Mouse (Mus musculus) monocyte, adult 2 months (primary cell): ENCODE measurements around the gene Gm525.
"Not testable (repeated sequence)": the region's sequence is repeated elsewhere in the genome, so short reads cannot be mapped to it uniquely, and the experiment has no call there.

Experiments
- DNase-seq, 2 experiments: peaks; one replicate each; pipeline ENCODE4 v3.0.0; 2022; ENCODE audit warnings: low spot score in 2 of 2, low read depth in 1 of 2

Gm525 gene

DNA sequence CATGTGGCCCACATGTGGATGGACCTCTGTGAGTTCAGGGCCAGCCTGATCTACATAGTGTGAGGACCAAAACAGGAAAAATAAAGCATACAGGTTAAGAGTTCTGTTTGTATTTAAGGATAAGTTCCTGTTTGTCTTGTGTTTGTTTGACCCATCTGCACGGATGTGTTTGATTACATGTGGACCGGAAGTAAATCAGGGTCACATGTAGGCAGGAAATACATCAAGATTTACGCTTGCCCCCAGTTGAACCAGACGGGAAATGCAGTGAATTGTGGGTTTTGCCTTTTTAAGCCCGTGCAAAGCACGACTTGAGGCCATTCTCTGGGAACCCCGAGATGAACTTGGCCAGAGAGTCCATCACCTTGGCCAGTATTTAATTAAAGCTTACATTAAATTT is 12.3 kb upstream of the Gm525 start:
- no peak for DNase-seq

DNA sequence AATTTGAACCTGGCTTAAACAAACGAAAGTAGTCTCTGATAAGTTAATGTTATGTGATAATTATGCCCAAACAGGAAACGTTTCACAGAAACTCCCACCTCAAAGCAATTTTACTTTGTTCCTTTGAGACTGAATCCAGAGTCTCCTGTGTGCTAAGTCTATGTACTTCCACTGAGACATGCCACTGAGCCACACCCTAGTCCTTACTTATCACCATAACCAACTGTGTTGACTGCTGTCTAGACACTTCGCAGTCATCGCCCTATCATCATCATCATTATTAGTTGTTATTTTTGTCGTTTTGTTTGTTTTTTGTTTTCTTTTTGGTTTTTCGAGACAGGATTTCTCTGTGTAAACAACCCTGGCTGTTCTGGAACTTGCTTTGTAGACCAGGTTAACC is 9.3 kb upstream of the Gm525 start:
- DNase-seq = no peak

DNA sequence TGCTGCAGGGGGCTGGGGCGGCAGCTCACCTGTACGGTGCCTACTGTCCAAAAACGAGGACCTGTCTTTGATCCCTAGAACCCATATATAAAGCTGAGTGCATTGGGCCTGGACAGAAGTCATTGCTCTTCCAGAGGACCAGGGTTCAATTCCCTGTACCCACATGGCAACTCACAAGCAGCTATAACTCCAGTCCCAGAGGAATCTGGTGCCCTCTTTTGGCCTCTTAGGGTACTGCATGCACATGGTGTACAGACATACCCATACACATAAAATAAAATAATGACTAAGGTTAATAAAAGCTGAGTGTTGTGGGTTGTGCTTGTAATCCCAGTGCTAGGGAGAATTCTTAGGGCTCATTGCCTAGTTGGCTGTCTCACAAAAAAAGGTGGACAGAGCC is 8.3 kb upstream of the Gm525 start:
- DNase-seq = peak in 1 of 2 experiments; percentile 26

DNA sequence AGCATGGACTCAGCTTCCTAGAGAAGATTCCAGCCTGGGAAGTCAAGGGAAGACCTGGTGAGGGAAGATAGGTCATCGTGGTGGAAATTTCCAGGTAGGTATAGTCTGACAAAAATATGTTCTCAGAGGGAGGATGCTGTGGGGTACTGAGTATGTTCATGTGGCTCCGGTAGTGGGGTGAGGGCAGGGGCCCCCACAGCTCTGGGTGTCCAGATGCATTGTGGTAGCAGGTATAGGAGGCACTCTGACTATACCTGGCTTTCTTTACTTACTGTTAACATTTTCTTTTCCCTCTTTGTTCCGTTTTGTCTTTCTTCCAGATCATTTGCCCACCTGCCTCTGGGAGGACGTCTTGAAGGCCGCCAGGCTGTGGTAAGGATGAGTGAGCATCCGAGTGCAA is 7.5 kb upstream of the Gm525 start:
- DNase-seq = no peak

DNA sequence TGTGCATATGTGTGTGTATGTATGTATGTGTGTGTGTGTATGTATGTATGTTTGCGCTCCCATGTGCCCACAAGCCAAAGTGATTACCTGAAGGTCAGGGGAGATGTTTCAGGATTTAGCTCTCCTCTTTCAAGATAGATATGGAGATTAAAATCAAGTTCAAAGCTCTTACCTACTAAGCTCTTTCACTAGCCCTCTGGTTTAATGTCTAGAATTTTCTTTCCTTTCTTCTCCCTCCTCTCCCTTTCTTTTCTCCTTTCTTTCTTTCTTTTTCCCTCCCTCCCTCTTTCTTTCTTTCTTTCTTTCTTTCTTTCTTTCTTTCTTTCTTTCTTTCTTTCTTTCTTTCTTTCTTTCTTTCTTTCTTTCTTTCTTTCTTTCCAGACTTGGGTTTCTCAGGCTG is 6.9 kb upstream of the Gm525 start, which contains the start of gene Dgke:
Gene Dgke, minus strand, starts transcription at position 101 of the 400 bp plus-strand sequence.
- DNase-seq = no peak

DNA sequence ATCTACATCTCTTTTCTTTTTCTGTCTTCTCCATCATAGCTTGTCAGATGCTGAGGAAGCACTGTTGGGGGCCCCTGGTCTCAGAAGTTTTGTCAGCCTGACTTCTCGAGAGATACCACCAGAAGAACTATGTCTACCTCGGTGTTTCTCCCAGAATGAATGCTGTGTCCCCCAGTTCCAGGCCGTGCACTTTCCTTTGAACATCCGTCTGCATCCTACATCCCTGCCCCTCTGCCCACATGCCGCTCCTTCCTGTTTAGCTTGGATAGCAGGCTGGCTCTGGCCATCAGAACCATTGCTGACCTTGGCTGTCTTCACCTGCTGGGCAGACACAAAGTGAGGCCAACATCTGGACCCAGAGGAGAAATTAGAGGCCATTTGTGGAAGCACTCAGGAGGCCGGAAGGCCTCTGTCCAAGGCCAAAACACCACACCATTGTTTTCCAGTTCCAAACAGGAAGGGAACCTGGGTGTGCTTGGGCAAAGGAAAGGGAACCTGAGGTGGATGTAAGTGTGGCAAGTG is 6.3 kb upstream of the Gm525 start:
- DNase-seq = no peak

DNA sequence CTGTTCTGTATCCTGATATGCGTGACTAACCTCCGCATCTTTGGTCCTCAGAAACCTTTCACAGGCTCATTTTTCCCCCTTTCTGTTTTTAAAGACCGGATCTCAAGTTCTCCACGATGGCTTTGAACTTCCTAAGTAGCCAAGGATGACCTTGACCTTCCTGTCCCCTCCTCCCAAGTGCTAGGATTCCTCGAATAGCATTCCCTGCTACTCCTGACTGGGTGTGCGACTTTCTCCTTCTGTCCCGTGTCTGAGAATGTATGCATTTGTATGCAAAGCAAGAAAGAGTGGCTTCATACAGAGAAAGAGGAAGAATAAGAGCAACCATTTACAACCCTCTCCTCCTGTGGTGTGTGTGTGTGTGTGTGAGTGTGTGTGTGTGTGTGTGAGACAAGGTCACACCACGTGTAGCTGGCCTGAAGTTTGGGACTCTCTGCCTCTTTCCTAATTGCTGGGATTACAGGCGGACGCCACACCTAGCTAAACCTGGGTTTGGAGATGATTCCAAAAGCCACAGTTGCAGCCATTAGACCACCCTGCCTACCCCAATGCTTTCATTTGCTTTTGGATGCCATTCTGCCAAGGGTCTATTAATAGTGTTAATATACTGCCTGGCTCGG is 5.7 kb upstream of the Gm525 start:
- DNase-seq = no peak

DNA sequence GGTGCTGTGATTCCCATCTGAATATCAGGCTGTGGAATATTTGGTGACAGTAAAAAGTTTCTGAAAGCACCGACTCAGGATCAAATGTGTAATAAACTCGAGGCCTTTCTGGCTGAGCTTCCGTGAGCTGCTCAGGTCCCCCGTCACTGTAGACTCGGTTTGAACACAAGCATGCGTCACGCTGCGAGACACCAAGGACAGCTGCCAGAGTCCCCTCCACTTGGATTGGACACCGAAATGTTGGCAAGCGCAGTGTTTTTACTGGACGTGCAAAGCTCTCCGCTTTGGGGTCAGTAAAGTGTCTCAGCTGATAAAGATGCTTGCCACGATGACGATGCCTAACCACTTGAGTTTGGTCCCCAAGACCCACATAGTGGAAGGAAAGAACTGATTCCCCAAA is 5.0 kb upstream of the Gm525 start:
- DNase-seq = no peak

DNA sequence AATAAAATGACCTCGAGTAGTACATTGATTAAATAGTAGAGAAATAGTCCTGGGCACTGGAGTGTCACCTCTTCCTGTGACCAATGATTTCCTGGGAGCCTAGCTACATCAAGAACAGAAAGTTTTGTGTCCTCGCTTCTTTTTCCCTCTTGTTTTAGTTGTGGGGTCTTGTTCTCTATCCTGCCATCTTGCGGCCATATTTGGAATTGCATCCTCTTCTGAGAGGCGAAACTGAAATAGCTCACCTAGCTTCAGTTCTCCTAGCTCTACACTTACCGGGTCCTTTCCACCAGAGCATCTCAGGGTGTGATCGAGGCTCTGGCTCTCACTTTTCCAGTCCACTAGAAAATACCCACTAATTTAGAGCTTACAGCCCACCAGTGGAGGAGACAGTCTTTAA is 4.3 kb upstream of the Gm525 start:
- no peak for DNase-seq

DNA sequence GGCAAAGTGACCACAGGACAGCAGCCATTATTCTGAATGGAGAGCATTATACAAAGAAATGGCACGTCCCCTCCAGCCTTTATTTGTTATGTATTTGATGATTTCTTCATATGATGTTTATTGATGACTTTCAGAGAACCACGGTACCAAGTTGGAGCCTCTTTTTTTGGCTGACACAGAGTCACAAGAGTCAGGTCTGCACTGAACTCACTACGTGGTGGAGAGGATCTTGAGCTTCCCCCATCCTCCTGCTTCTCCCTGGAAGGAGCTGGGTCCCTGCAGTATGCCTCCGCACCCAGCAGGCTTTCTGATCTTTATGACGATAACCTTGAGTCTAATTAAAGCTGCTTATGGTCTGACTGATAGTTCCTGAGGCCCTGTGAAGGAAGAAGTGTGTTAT is 2.1 kb upstream of the Gm525 start:
- DNase-seq = no peak

DNA sequence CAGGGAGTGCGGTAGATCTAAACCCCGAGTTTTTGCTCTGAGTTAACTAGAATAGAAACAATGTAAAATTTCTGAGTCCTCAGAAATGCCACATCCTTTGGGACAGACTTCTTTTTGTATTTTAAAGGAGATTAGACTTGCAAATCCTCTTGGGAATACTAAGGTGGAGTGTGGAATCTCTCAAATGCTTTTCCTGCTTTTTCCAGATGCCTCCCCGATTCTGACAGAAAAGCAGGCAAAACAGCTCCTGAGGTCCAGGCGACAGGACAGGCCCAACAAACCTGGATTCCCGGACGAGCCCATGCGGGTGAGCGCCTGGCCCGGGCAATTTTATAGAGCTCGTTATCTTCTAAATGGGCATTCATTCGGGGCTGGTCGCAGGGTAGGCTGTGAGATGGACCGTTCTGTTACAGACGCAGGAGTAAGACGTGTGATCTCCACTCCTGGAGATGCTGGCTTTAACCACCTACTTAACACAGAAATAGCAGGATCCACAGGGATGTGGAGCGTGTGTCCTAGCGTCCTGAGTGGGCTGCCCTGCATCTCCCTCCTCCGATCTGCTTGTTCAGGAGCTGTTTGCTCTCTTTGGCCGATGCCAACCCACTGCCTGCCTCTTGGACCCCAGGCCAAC is 1.3 kb downstream of the Gm525 start:
- DNase-seq = no peak

DNA sequence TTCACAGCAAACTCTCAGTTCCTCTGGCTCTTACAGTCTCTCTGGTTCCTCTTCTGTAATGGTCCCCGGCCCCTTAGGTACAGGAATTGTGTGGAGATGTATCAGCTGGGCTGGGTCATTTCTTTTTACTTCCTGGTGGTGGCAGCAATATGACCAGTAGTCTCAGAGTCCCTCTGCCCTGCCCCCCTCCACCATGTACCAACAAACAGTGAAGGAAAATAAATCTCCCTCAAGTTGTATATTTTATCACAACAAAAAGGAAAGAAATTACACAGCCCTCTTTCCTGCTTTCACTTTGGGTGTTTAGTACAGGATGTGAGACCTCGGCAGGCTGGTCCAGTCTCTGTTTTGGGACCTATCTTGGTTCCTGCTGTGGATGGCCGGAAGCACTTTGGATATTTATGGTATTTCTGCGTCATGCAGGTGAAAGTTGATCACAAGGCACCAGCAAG is 2.8 kb downstream of the Gm525 start:
- DNase-seq = peak in 1 of 2 experiments; percentile 26

DNA sequence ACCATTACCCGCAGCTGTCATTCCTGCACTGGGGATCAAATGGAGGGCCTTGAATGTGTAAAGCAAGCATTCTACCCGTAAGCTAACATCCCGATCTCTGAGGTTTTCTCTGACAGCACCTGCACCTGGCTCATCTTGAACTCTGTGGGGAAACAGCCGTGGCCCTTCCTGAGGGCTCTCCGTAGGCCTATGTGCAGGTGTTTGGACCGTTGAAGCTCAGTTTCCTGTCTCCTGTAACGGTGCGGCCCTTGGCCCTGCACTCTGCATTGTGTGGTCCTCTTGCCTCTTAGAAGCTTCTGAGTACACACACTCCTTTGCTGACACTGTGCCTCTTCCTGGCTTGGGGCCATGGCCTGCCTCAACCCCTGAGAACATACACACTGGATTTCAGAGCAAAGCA is 4.0 kb downstream of the Gm525 start:
- DNase-seq = no peak

DNA sequence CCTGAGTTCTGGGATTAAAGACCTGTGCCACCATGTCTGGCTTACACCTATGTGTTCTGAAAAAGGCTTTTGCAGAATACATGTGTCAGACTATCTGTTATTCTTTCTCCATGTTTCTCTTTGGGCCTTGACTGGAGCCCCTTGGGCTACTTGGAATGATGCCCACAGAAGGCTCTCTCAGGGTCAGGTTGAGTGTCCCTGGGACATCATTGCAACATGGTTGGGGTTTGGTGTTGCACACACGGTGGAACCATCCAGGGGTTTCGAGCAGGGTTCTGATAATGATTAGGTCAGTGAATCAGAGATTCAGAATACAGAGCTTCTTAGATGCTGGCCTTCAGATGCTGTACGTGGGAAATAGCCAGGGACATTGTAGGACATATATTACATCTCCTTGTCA is 4.7 kb downstream of the Gm525 start:
- no peak for DNase-seq

DNA sequence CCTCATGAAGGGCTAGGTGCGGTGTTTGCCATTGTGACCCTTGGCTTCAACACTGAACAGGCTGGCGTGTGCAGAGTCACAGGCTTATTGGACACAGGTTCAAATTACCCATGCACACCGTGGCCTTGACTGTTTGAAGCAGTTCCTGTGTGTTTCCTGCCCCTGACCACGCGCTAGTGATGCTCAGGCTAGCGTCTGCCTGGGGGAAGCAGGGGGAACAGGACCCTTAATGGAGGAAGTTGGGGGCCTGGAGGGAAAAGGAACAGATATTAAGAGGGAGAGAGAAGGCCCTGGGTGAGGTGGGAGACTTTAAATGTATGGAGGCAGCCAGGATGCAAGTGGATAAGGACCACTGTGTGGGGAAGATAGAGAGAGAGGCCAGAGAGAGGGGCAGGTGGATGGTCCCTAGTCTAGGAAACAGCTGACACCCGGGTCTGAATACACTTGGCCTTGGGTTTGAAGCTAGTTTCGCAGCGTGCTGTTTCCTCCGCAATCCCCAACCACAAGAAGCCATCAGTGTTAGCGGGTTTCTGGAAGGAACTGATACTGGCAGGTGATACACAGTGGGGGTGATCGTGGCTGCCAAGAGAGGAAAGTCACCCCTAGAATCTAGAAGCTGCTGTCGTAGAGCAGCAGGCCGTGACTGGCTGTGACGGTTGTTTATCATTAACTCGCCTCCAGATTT is 5.5 kb downstream of the Gm525 start:
- DNase-seq = no peak

DNA sequence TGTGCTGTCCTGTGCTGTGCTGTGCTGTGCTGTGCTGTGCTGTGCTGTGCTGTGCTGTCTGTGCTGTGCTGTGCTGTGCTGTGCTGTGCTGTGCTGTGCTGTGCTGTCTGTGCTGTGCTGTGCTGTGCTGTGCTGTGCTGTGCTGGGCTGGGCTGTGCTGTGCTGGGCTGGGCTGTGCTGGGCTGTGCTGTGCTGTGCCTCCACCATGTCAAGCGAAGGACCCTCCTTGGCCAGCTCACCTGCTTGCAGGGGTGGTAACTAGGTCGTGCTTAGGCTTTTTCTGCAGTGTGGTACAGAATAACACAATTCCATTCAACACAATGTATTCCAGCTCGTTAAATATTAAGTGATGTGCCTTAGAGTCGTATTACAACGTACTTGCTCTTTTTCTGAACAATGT is 8.3 kb downstream of the Gm525 start:
- DNase-seq = not testable (repeated sequence)

DNA sequence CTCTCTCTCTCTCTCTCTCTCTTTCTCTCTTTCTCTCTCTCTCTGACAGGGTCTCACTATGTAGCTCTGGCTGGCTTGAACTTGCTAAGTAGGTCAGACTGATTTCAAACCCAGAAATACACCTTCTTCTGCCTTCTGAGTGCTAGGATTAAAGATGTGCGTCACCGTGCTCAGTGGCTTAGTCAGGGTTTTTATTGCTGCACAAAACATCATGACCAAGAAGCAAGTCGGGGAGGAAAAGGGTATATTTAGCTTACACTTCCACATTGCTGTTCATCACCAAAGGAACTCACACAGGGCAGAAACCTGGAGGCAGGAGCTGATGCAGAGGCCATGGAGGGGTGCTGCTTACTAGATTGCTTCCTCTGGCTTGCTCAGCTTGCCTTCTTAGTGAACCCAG is 9.1 kb downstream of the Gm525 start:
- DNase-seq = not testable (repeated sequence)

DNA sequence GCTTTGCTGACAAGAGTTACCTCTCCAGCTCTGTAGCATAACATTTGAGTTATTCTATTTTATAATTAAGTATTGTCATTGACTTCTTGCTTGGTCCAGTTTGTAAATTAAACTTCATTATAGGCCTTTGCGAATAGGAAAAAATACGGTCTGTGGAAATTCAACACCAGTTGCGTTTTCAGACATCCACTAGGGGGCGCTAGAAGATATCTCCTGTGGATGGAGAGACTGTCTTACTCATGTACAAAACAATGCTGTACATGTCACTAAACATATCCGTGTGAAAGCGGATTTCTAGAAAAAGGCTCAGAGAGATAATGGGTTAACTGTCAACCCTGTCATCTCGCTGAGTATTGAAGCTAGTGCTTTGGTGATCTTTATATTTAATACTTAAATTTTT is 11.0 kb downstream of the Gm525 start:
- no peak for DNase-seq

DNA sequence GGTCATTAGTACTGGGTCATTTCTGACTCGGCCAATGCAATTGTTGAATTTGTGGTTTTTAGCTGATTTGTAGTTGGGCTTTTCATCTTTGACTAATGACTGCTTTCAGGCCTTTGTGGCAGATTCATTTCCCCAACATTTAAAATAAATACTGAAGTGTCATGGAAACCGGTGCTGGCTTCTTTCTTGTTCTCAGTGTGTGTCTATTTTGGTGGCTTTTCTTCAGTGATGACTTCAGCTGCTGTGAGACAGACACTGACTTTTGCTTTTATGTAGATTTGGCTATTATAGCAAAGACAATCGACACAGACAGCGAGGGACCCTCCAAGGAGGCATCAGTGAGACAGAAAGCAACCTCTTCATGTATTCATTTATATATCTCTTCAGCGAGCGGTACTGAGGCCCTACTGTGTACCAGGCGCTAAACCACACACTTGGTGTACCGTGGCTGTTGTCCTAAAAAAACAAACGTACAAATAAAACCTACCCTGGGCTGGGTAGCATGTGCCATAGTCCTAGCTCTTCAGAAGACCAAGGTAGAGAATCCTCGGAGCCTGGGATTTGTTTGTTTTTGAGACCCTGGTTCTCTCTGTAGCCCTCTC is 12.7 kb downstream of the Gm525 start:
- no peak for DNase-seq

DNA sequence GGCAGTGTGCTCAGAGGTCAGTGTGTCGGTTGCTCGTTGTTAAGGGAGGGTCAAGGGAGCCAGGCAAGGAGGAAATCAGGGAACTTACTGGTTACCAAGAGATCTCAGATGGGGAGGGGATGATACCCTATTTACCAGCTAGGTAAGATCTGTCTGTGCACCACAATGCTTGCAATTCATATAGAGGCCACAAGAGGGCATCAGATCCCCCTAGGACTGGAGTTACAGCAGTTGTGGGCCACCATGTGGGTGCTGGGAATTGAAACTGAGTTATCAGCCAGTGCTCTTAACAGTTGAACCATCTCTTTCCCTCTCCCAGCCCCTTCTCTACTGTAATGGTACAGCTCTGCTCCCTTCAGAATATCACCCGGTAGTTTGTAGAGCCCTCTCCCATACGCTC is 15.1 kb downstream of the Gm525 start:
- DNase-seq = no peak

DNA sequence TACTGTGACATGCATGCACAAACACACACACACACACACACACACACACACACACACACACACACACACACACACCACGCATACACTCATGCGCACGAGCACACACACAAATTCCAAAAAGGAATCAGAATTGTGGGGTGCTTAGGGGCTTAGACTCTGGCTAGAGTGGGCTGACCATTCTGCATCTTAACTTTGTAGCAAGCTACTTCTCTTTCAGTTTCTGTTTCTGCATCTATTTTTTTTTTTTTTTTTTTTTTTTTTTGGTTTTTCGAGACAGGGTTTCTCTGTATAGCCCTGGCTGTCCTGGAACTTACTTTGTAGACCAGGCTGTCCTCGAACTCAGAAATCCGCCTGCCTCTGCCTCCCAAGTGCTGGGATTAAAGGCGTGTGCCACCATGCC is 16.7 kb downstream of the Gm525 start:
- DNase-seq = not testable (repeated sequence)

DNA sequence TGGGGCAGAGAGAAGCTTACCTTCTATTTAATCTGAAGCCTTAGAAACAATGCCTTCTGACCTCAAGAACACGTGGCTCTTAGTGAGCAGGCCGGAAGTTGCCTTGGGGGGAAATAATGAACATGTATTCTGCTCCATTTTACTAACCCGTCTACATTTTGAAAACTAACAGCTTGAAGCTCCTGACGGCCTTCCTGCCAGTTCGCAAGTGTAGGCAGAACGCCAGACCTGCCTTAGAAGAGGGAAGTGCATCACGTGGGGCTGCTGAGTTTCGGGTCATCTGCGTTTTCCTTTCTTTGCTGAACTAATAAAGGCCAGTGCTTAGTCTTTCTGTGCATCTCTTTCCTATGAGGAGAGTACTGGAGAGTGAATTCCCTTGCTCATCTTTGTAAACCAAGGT is 19.1 kb downstream of the Gm525 start:
- DNase-seq = peak; percentile 56 to 70
